Mouse (Mus musculus): ENCODE data around the gene Hsd17b14. TPM values are rescaled to one million over a fixed set of nuclear protein-coding genes. Genes with fewer than 3 reads are reported as not detected.
"Not testable (repeated sequence)": the region's sequence is repeated elsewhere in the genome, so short reads cannot be mapped to it uniquely, and the experiment has no call there.

The Hsd17b14 gene
- 1 to 10 TPM; 2.3 TPM for total RNA-seq (2021)
- 1.5 and 2.3 TPM in 2 replicates for polyA plus RNA-seq (2012; rRNA removed)
- long read RNA-seq, partial matches to known transcripts: 1 of 1 reads
- long read RNA-seq, other reads (novel, unspliced or antisense): 0 of 1 reads

GRCm38 (mm10) chr7:45554744-45555143 is at the start of gene Hsd17b14:
Gene Hsd17b14 (plus strand): TSS chr7:45554893.
- no peak for DNase-seq

- DNase-seq: no peak
Measured at GRCm38 (mm10) chr7:45507583-45507982, 47.1 kb upstream of the Hsd17b14 start.

DNA sequence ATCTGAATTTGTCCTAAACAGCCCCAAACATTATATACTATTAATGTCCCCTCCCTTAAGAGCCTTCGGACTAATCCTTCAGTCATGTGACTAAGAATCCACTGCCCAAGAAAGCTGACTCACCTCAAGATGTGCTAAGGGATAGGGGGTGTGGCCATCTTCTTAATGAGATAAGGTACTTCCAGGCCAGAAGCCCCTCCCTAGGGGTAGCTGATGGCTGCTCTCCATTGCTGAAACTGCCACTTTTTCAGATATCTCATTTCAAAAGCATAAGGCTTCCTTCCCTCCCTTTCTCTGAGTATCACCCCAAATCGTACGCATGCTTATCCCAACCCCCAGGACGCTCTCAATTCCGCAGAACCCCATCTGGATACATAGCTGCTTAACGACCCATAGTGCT is 46.1 kb upstream of the Hsd17b14 start:
- no peak for DNase-seq

- no peak for DNase-seq
Measured at GRCm38 (mm10) chr7:45509181-45509882, 45.4 kb upstream of the Hsd17b14 start.

- DNase-seq: peak; percentile 94
Measured at GRCm38 (mm10) chr7:45509912-45510787, 44.5 kb upstream of the Hsd17b14 start, which contains the start of gene Nucb1. Gene Nucb1 (minus strand): TSS chr7:45510406.

DNA sequence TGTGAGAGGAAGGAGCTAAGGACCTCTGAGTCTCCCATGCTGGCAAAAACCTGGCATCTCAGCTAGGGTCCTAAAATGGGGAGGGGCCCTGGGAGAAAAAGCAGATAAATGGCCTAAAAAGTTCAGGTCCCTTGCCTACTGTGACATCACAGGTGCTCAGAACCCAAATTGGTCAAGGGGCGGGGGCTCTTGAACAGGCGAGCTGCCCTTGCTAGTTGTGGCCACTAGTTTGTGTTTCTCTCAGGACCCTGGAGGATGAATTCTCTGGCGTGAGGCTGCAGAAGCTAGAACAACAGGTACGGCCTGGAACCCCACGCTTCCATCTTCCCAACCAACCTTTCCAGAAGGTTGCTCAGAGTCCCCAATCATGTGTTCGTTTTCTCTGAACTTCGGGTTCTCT is 40.3 kb upstream of the Hsd17b14 start:
- DNase-seq: no peak

- no peak for DNase-seq
Measured at GRCm38 (mm10) chr7:45515436-45515835, 39.3 kb upstream of the Hsd17b14 start.

- not testable (repeated sequence) for DNase-seq
Measured at GRCm38 (mm10) chr7:45516846-45517245, 37.8 kb upstream of the Hsd17b14 start.

DNA sequence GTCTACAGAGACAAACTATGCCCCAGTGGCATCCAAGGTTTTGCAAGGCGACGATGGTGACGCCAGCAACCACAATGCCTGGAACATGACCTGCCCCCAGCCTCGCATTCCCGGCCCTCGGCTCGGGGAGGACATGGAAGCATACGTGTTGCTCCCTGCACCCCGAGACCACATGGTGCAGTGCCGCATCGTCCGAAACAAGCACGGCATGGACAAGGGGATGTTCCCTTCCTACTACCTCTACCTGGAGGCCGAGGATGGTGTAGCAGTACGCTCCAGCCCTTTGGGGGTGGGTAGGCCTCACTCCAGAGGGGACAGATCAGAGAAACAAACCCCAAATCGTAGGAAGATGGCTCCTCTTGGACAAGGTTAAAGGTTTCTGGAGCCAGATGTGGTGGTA is 36.1 kb upstream of the Hsd17b14 start:
- no peak for DNase-seq

DNA sequence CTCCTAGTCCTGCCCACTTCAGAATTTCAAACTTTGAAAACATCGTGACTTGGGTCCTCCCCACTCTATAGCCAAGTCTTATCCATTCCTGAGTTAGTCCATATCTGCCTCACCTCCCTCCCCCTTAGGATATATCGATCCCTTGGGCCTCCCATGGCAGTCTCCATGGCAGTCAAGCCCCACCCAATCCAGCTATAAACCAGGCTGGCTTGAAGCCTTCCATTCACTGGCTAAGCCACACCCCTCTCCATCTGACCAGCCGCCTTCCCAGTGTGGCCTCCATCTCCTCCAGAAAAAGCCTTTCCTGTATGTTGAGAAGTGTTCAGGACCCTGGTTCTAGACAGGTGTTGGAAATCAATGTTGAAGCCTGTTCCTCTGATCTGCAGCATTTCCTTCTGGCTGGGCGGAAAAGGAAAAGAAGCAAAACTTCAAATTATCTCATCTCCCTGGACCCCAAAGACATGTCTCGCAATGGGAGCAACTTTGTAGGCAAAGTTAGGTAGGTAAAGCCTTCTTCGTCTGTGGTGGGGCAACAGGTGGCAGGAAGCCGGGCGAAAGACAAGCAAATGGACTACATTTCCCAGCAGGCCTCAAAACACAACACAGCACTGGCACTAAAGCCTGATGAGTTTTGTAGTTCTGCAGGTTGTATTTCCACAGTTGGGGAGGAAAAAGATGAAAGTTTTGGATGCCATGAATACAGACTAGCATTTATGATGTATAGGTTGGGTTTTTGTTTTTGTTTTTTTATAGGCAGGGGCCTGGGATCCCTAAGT is 35.2 kb upstream of the Hsd17b14 start:
- DNase-seq: no peak

- DNase-seq: no peak
Measured at GRCm38 (mm10) chr7:45520605-45521004, 34.1 kb upstream of the Hsd17b14 start.

- DNase-seq: peak; percentile 91
Measured at GRCm38 (mm10) chr7:45521728-45522184, 32.9 kb upstream of the Hsd17b14 start.

- no peak for DNase-seq
Measured at GRCm38 (mm10) chr7:45522194-45522752, 32.4 kb upstream of the Hsd17b14 start.

DNA sequence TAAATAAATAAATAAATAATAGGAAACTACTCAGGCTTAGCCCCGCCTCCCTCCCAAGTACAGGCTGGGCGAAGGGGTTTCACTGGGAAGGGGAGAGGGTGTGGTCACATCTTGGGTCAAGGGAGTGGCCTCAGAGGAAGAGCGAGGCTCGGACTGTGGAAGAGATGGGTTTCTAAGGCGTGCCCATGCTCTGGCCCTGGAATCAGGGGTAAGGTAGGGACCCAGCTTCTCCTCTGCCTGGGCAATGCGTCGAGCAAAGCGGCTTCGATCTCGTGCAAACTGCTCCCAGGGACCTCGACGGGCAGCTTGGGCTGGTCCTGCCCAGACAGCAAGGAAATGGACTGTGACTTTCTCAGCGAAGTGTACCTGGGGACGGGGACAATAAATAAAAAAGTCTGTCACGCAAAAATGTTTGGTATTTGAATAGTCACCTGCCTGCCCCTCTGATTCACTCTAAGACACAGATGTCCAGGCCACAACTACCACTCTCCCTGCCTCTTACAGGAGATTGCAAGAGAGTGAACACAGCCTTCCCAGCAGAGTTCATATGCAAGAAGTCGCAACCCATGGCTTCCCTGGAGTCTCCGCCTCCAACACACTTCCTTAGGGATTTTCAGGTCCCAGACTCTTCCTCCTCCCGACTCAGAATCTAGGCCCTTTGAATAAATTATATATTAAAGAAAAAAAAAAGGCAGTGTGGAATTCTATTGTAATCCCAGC is 31.6 kb upstream of the Hsd17b14 start:
- no peak for DNase-seq

DNA sequence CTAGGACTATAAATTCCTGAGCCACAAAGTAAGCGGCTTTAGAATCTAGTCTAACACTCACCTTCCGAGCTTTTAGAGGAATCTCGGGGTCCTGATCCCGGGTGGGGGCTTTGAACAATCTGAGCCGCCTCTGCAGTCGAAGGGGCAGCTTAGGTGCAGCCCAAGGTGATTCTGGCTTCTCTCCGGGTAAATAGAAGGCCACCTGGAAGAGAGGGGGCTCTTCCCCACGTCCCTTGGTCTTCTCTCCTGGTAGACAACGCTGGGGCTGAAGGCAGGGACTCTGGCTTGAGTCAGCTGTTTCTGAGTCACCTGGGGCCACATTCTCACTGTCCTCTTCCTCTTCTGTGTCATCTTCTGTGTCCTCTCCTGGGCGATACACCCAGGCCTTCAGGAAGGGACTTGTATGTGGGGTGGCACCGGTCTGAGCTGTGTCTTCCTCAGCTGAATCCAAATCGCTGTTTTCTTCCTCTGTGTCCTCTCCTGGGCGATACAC is 31.0 kb upstream of the Hsd17b14 start:
- DNase-seq: peak; percentile 61

DNA sequence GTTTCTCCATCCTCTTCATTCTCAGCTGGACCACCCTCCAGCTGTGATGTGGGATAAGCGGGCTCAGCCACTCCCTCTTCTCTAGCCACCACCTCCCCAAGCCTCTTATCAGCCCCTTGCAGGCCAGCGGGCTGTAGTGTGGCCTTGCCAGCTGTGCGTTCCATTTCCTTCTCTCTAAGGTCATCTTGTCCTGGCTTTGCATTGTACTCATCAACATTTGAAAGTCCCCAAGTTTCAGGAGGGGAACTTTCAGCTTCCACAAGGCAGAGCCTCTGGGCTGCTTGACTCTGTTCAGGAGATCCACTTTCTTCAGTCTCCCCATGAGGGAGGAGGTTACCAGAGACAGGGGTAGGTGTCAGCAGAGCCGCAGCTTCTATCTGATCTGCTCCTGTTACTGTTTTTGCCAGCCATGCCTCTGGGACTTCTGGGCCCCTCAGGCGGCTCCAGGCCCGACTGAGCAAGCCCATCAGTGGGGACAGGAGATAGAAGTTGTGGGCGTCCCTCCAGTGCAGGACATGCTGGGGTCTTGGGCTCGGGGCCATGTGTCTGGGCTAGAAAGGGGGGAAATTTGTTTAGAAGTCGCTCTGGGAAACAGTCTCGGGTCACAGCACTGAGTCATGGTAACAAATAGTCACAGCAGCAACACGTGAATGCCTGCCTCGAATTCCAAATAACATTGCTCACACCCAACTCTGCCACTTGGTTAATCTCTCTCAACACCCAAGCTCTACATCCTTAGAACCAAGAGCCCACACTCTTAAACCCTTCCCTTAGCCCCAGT is 29.7 kb upstream of the Hsd17b14 start:
- peak; percentile 77 for DNase-seq

- DNase-seq: peak; percentile 96
Measured at GRCm38 (mm10) chr7:45525809-45526473, 28.8 kb upstream of the Hsd17b14 start, which contains the start of the genes Ppp1r15a and Plekha4. Gene Ppp1r15a (minus strand): TSS chr7:45526268. Gene Plekha4 (plus strand): TSS chr7:45526330.

GRCm38 (mm10) chr7:45526474-45527120 is 28.1 kb upstream of the Hsd17b14 start:
- DNase-seq: no peak

GRCm38 (mm10) chr7:45527169-45527568 is 27.5 kb upstream of the Hsd17b14 start:
- not testable (repeated sequence) for DNase-seq
